Mouse (Mus musculus): ENCODE data around the gene Gm26741.

DNA sequence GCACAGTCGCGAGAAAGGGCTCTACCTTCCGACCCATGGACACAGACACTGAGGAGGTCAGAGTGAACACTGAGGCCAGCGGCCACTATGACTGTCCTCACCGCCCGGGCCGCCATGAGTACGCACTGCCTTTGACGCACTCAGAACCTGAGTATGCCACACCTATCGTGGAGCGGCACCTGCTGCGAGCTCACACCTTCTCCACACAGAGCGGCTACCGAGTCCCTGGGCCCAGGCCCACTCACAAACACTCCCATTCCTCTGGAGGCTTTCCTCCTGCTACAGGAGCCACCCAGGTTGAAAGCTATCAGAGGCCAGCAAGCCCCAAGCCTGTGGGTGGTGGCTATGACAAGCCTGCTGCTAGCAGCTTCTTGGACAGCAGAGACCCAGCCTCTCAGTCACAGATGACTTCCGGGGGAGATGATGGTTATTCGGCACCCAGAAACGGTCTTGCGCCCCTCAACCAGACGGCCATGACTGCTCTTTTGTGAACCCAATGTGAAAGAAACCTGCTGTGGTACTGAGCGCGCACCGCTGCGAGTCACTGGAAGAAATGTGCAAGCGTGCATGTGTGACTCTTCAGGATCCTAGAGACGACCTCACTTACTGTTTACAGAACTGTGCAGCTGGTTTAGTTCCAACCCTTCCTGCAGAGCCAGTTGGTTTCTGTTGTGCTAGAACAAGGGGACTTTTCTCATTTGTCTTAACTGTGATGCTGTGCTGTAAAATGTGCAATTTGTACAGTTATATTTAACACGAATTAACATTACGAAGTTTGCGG is 38.9 kb upstream of the Gm26741 start:
- no peak for TF ChIP-seq CTCF (IDR thresholded peaks at IDR 0.05; ENCODE audit: extremely low read depth, insufficient read length, insufficient replicate concordance, low read depth, low read length)
- TF ChIP-seq POLR2A (IDR thresholded peaks at IDR 0.05; ENCODE audit: low read depth, low read length): no peak

Data from small intestine, adult 2 months (tissue).